Comparison of ENCODE assay signal across 51 mouse cellular contexts in the genomic region with DNA sequence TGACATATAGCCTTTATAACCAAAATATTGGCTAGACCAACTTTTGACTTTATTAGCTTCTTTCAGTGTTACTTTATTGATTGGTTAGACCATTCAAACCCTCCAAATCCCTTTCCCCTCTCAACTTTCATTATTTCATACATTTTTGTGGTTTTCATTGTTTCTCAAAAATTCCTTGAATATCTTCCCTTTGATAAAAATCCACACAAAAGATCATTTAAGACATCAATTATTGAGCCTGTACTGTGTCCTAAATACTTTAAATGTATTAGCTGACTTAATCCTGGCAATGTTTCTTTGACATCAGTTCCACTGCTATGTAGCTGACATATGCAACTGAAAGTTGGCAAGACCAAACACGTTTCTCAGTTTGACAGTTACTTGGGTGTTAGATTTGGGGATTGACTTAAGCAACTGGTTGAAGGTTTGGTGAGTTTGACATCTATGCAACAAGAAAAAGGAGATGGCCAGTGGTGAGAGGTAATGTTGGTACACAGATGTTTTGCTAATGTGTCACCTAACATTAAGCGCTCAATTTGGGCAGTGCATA. TPM values are rescaled to one million over a fixed set of nuclear protein-coding genes. Genes with fewer than 3 reads are reported as not detected.
"Had no signal": no experiment of that assay in that cellular context is flagged by ENCODE, and none has a peak within 500 bp of the region (broad histone marks: within the 10 kb centered on the region; RNA-seq: fewer than 3 reads in every experiment).

No protein-coding gene starts in this region.

- H3K27ac ChIP-seq: heart, embryonic 13.5 days; heart, embryonic 15.5 days; hindbrain, embryonic 10.5 days; hindbrain, embryonic 12.5 days; hindbrain, embryonic 13.5 days; hindbrain, embryonic 14.5 days; hindbrain, embryonic 15.5 days; hindbrain, postnatal 0 days; intestine, embryonic 15.5 days; kidney, embryonic 15.5 days; kidney, postnatal 0 days; layer of hippocampus, adult 2 months; left cerebral cortex, adult 2 months had no signal

- H3K4me2 ChIP-seq: heart, embryonic 12.5 days; heart, embryonic 13.5 days; heart, embryonic 15.5 days; hindbrain, embryonic 12.5 days; hindbrain, embryonic 13.5 days; hindbrain, embryonic 14.5 days; hindbrain, embryonic 15.5 days; intestine, embryonic 15.5 days; kidney, embryonic 15.5 days had no signal

- DNase-seq: heart, postnatal 10 days; heart, postnatal 14 days; heart, postnatal 36 days; heart, postnatal 4 days; kidney, adult 11 months; kidney, adult 18-20 months; kidney, adult 2 months; kidney, adult 8-10 months; kidney, adult 9 months; kidney, postnatal 10 days; kidney, postnatal 14 days; kidney, postnatal 25 days; kidney, postnatal 36 days; kidney, postnatal 4 days; layer of hippocampus, adult 9-11 months; layer of hippocampus, postnatal 36 days had no signal

- H3K4me1 ChIP-seq: heart, embryonic 12.5 days; heart, embryonic 13.5 days; heart, embryonic 15.5 days; hindbrain, embryonic 10.5 days; hindbrain, embryonic 12.5 days; hindbrain, embryonic 13.5 days; hindbrain, embryonic 15.5 days; intestine, embryonic 15.5 days; kidney, embryonic 15.5 days had no signal

- H3K36me3 ChIP-seq: heart, embryonic 12.5 days; heart, embryonic 13.5 days; heart, embryonic 15.5 days; hindbrain, embryonic 10.5 days; hindbrain, embryonic 12.5 days; hindbrain, embryonic 13.5 days; hindbrain, embryonic 15.5 days; intestine, embryonic 15.5 days; kidney, embryonic 15.5 days had no signal

- H3K27me3 ChIP-seq: heart, embryonic 12.5 days; heart, embryonic 13.5 days; heart, embryonic 15.5 days; hindbrain, embryonic 12.5 days; hindbrain, embryonic 13.5 days; hindbrain, embryonic 15.5 days; intestine, embryonic 15.5 days; kidney, embryonic 15.5 days had no signal

- H3K9me3 ChIP-seq: heart, embryonic 12.5 days; heart, embryonic 13.5 days; heart, embryonic 15.5 days; hindbrain, embryonic 10.5 days; hindbrain, embryonic 12.5 days; hindbrain, embryonic 13.5 days; hindbrain, embryonic 15.5 days; intestine, embryonic 15.5 days; kidney, embryonic 15.5 days had no signal

- H3K9ac ChIP-seq: heart, embryonic 12.5 days; heart, embryonic 13.5 days; heart, embryonic 15.5 days; hindbrain, embryonic 12.5 days; hindbrain, embryonic 13.5 days; hindbrain, embryonic 14.5 days; hindbrain, embryonic 15.5 days; intestine, embryonic 15.5 days; kidney, embryonic 15.5 days had no signal

- H3K4me3 ChIP-seq: heart, embryonic 12.5 days; heart, embryonic 13.5 days; heart, embryonic 15.5 days; hindbrain, embryonic 10.5 days; hindbrain, embryonic 12.5 days; hindbrain, embryonic 13.5 days; hindbrain, embryonic 15.5 days; intestine, embryonic 15.5 days; kidney, embryonic 15.5 days; layer of hippocampus, adult 2 months; left cerebral cortex, adult 2 months had no signal

RNA-seq across cellular contexts. Expression of gene Olfr16, which starts 1.0 kb away (rescaled TPM):
- total RNA-seq: heart, postnatal 10 days; heart, postnatal 14 days; heart, postnatal 25 days; heart, postnatal 36 days; heart, postnatal 4 days; hematopoietic stem cell, adult 5-6 weeks; hindbrain, postnatal 0 days; layer of hippocampus, adult 18-20 months; layer of hippocampus, adult 2 months; layer of hippocampus, adult 8-10 months; layer of hippocampus, postnatal 10 days; layer of hippocampus, postnatal 14 days; layer of hippocampus, postnatal 25 days; layer of hippocampus, postnatal 36 days; left cerebral cortex, adult 18-20 months; left cerebral cortex, adult 2 months; left cerebral cortex, adult 8-10 months had no signal
- polyA plus RNA-seq: heart, embryonic 12.5 days; heart, embryonic 13.5 days; heart, embryonic 14.5 days; heart, embryonic 15.5 days; heart, embryonic 16.5 days; heart, postnatal 0 days; hindbrain, embryonic 10.5 days; hindbrain, embryonic 11.5 days; hindbrain, embryonic 12.5 days; hindbrain, embryonic 13.5 days; hindbrain, embryonic 14.5 days; hindbrain, embryonic 15.5 days; hindbrain, embryonic 16.5 days; hindbrain, postnatal 0 days; inflammation-experienced regulatory T-cells, adult 6 months; intestine, embryonic 14.5 days; intestine, embryonic 15.5 days; intestine, embryonic 16.5 days; intestine, postnatal 0 days; kidney, adult 2 months; kidney, embryonic 14.5 days; kidney, embryonic 15.5 days; kidney, embryonic 16.5 days; kidney, postnatal 0 days; large intestine, adult 2 months had no signal

RNA-seq across cellular contexts. Expression of gene Apcs, which starts 56.4 kb away (rescaled TPM):
- total RNA-seq: heart, postnatal 10 days; heart, postnatal 14 days; heart, postnatal 25 days; heart, postnatal 36 days; heart, postnatal 4 days; hematopoietic stem cell, adult 5-6 weeks; hindbrain, postnatal 0 days; layer of hippocampus, adult 18-20 months; layer of hippocampus, adult 2 months; layer of hippocampus, adult 8-10 months; layer of hippocampus, postnatal 10 days; layer of hippocampus, postnatal 14 days; layer of hippocampus, postnatal 25 days; layer of hippocampus, postnatal 36 days; left cerebral cortex, adult 18-20 months; left cerebral cortex, adult 2 months; left cerebral cortex, adult 8-10 months had no signal
- polyA plus RNA-seq: heart, embryonic 12.5 days; heart, embryonic 13.5 days; heart, embryonic 14.5 days; heart, embryonic 15.5 days; heart, embryonic 16.5 days; hindbrain, embryonic 10.5 days; hindbrain, embryonic 11.5 days; hindbrain, embryonic 12.5 days; hindbrain, embryonic 13.5 days; hindbrain, embryonic 14.5 days; hindbrain, embryonic 15.5 days; hindbrain, embryonic 16.5 days; hindbrain, postnatal 0 days; inflammation-experienced regulatory T-cells, adult 6 months; kidney, adult 2 months; large intestine, adult 2 months had no signal
